ENCODE assay signal across 15 mouse cellular contexts in the genomic region with DNA sequence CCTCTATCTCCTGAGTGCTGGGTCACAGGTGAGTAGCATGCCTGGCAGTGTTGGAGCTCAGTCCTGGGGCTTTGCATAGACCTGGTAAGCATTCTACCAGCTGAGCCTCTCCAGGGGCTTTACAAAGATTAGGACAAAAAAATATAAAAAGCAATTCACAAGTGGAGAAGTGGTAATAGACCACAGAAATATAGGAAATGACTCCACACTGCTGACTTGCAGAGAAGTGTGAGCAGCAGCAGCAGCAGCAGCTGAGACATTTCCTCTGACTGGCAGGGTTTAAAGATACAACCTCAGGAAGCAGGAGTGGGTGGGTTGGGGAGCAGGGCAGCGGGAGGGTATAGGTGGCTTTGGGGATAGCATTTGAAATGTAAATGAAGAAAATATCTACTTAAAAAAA.
A peak's percentile ranks its signal among the peaks of the same experiment; 100 is the strongest.
DNase-seq lines count a peak whose midpoint lies in the region; ATAC-seq and TF ChIP-seq lines count a peak whose summit lies in the region.
"Had no signal": no experiment of that assay in that cellular context is flagged by ENCODE, and none has a peak within 500 bp of the region (broad histone marks: within the 10 kb centered on the region; RNA-seq: fewer than 3 reads in every experiment).

No protein-coding gene starts in this region.

- no peaks in the 10 kb centered on the region for H3K9me3 ChIP-seq in liver, embryonic 13.5 days (replicated peaks)
- H3K9me3 ChIP-seq in liver, embryonic 12.5 days (replicated peaks), result no peaks in the 10 kb centered on the region
- H3K9me3 ChIP-seq in MEL (replicated peaks; ENCODE audit: insufficient read depth, low read length), result no peaks in the 10 kb centered on the region
- no peaks in the 10 kb centered on the region for H3K9me3 ChIP-seq in liver, postnatal 0 days (ENCODE audit: low read length)
- H3K9me3 ChIP-seq: lung, embryonic 15.5 days had no signal

- peak; percentile 95 for DNase-seq in heart, adult 11 months
- no peak for DNase-seq in heart, adult 18-20 months
- DNase-seq in liver, embryonic 13.5 days, result no peak
- DNase-seq in MEL (ENCODE audit: low read depth, low spot score), result peak; percentile 31
- no peak for DNase-seq in liver, postnatal 0 days
- DNase-seq in cerebellum, adult 18-20 months, result no peak
- no peak for DNase-seq in left cerebral cortex, postnatal 10 days (ENCODE audit: extremely low spot score in 1 of 2, low spot score in 2 of 2)
- DNase-seq: forebrain, postnatal 0 days; gastrocnemius, postnatal 25 days; kidney, adult 2 months; layer of hippocampus, adult 9-11 months; right cerebral cortex, postnatal 4 days had no signal

- 0 out of 2 replicates have a peak, but pooled peaks cover 2% of the 10 kb centered on the region for H3K36me3 ChIP-seq in liver, embryonic 13.5 days
- 0 out of 2 replicates have a peak, but pooled peaks cover 3% of the 10 kb centered on the region for H3K36me3 ChIP-seq in liver, embryonic 12.5 days
- peaks cover 0 to 29% of the 10 kb centered on the region in 2 experiments; a peak in 3 of 4 replicates for H3K36me3 ChIP-seq in MEL (ENCODE audit: control insufficient read depth in 1 of 2, insufficient read depth in 2 of 2, low read length in 2 of 2)
- peaks cover 5% of the 10 kb centered on the region; the same call in 1 of the 2 replicates for H3K36me3 ChIP-seq in liver, postnatal 0 days (replicated peaks; ENCODE audit: insufficient read depth, low read length)
- H3K36me3 ChIP-seq: lung, embryonic 15.5 days had no signal

- ATAC-seq in liver, embryonic 13.5 days (ENCODE audit: low read depth), result no peak
- ATAC-seq in liver, embryonic 12.5 days, result no peak
- ATAC-seq in liver, postnatal 0 days, result no peak
- ATAC-seq: forebrain, postnatal 0 days had no signal

- TF ChIP-seq CTCF in MEL (IDR thresholded peaks at IDR 0.05 in 2 of 3, conservative IDR thresholded peaks at IDR 0.05 in 1 of 3; ENCODE audit: control insufficient read depth in 1 of 3, insufficient read depth in 1 of 3, low read depth in 2 of 3, low read length in 3 of 3, poor library complexity in 1 of 3, severe bottlenecking in 1 of 3), result no peak
- TF ChIP-seq CTCF in liver, postnatal 0 days (IDR thresholded peaks at IDR 0.05; ENCODE audit: low read depth), result no peak

- TF ChIP-seq RAD21 in MEL (IDR thresholded peaks at IDR 0.05; ENCODE audit: low read depth, low read length), result no peak

- intact Hi-C loops in left cerebral cortex, postnatal 10 days (cut with DNase I), result no loop called here

- TF ChIP-seq POLR2A in MEL (IDR thresholded peaks at IDR 0.05; ENCODE audit: control insufficient read depth in 1 of 2, insufficient read depth in 1 of 2, low read depth in 1 of 2, low read length in 2 of 2, poor library complexity in 1 of 2), result no peak

- peaks cover 66% of the 10 kb centered on the region for H3K4me1 ChIP-seq in liver, embryonic 13.5 days (replicated peaks)
- H3K4me1 ChIP-seq in liver, embryonic 12.5 days, result peaks cover 53% of the 10 kb centered on the region
- peaks cover 21 to 30% of the 10 kb centered on the region in 2 experiments for H3K4me1 ChIP-seq in MEL (ENCODE audit: control insufficient read depth in 1 of 2, insufficient read depth in 2 of 2, low read length in 2 of 2)
- H3K4me1 ChIP-seq in liver, postnatal 0 days (ENCODE audit: insufficient read depth), result peaks cover 74% of the 10 kb centered on the region

- H3K27ac ChIP-seq in liver, embryonic 13.5 days, result peak overlapping the region; percentile 34; the same call in 1 of the 2 replicates
- H3K27ac ChIP-seq in liver, embryonic 12.5 days, result no peak overlapping the region
- H3K27ac ChIP-seq in MEL (ENCODE audit: control insufficient read depth, low read depth, low read length), result no peak overlapping the region; the same call in 1 of the 2 replicates
- peak overlapping the region; percentile 55 for H3K27ac ChIP-seq in liver, postnatal 0 days (ENCODE audit: low read depth)
- H3K27ac ChIP-seq: lung, embryonic 15.5 days had no signal

- H3K4me3 ChIP-seq in liver, embryonic 13.5 days (replicated peaks), result no peak overlapping the region
- no peak overlapping the region for H3K4me3 ChIP-seq in liver, embryonic 12.5 days
- H3K4me3 ChIP-seq in MEL (ENCODE audit: control insufficient read depth in 1 of 2, insufficient read depth in 1 of 2, low read depth in 2 of 2, low read length in 2 of 2), result no peak overlapping the region
- H3K4me3 ChIP-seq in liver, postnatal 0 days (ENCODE audit: low read depth, low read length), result no peak overlapping the region
- H3K4me3 ChIP-seq: lung, embryonic 15.5 days had no signal

- no peak overlapping the region for H3K9ac ChIP-seq in liver, embryonic 13.5 days
- H3K9ac ChIP-seq in liver, embryonic 12.5 days, result no peak overlapping the region
- H3K9ac ChIP-seq in MEL (ENCODE audit: control insufficient read depth, low read depth, low read length, poor library complexity, severe bottlenecking), result no peak overlapping the region
- no peak overlapping the region for H3K9ac ChIP-seq in liver, postnatal 0 days (replicated peaks)
- H3K9ac ChIP-seq: forebrain, postnatal 0 days; lung, embryonic 15.5 days had no signal

- TF ChIP-seq EP300 in MEL (IDR thresholded peaks at IDR 0.05; ENCODE audit: low read depth in 1 of 2, low read length in 2 of 2), result peak in 1 of 2 experiments; percentile 35; a peak in 1 of 4 replicates
- no peak for TF ChIP-seq EP300 in liver, postnatal 0 days (IDR thresholded peaks at IDR 0.05; ENCODE audit: low read depth)

- H3K27me3 ChIP-seq in liver, embryonic 13.5 days, result no peaks in the 10 kb centered on the region
- H3K27me3 ChIP-seq in liver, embryonic 12.5 days (replicated peaks), result no peaks in the 10 kb centered on the region
- no peaks in the 10 kb centered on the region for H3K27me3 ChIP-seq in MEL (ENCODE audit: control insufficient read depth in 1 of 2, insufficient read depth in 2 of 2, low read length in 2 of 2)
- H3K27me3 ChIP-seq in liver, postnatal 0 days (ENCODE audit: insufficient read depth, low read length), result no peaks in the 10 kb centered on the region
- H3K27me3 ChIP-seq: lung, embryonic 15.5 days had no signal

- 36% methylated on average over 1 of the region's 1 CpGs for WGBS in liver, embryonic 13.5 days (ENCODE audit: insufficient replicate concordance)
- 22% methylated on average over 1 of the region's 1 CpGs for WGBS in liver, embryonic 12.5 days (ENCODE audit: insufficient replicate concordance)
- WGBS in liver, postnatal 0 days (ENCODE audit: insufficient replicate concordance), result 25% methylated on average over 1 of the region's 1 CpGs

- no peak overlapping the region for H3K4me2 ChIP-seq in liver, embryonic 13.5 days
- H3K4me2 ChIP-seq in liver, embryonic 12.5 days, result no peak overlapping the region
- H3K4me2 ChIP-seq in liver, postnatal 0 days (ENCODE audit: low read depth, low read length), result 0 out of 2 replicates have a peak overlapping the region, but pooled peaks have one; percentile 7
- H3K4me2 ChIP-seq: lung, embryonic 15.5 days; midbrain, embryonic 11.5 days had no signal

- H3K79me2 ChIP-seq in MEL (ENCODE audit: control insufficient read depth, insufficient read depth, low read length, poor library complexity), result no peaks in the 10 kb centered on the region

TF ChIP-seq in MEL, 35 proteins besides CTCF, POLR2A, EP300 and RAD21:
- TF ChIP-seq POLR2AphosphoS2 (IDR thresholded peaks at IDR 0.05; ENCODE audit: low read length) (no peak), ETS1 (IDR thresholded peaks at IDR 0.05; ENCODE audit: low read depth, low read length) (0 out of 2 replicates have a peak, but pooled peaks have one; percentile 36)

Comparison
In these comparisons a context has a peak if more than half of its experiments do, and no peak if none do; other contexts are left out.
1. DNase-seq: peak in heart, adult 11 months (single experiment) and MEL (single experiment); none in heart, adult 18-20 months (0 of 2), liver, embryonic 13.5 days (single experiment), liver, postnatal 0 days (single experiment), cerebellum, adult 18-20 months (0 of 2) and left cerebral cortex, postnatal 10 days (0 of 2).
2. H3K27ac ChIP-seq: peak in liver, embryonic 13.5 days (single experiment) and liver, postnatal 0 days (single experiment); none in liver, embryonic 12.5 days (single experiment) and MEL (single experiment).